Mouse (Mus musculus) mesoderm, embryonic 11.5 days (tissue): ENCODE data around the gene Phf1.
A peak's percentile ranks its signal among the peaks of the same experiment; 100 is the strongest.
"Not testable (repeated sequence)": the region's sequence is repeated elsewhere in the genome, so short reads cannot be mapped to it uniquely, and the experiment has no call there.

Experiments used
- DNase-seq: peaks from one replicate; pipeline ENCODE4 v3.0.0-alpha.2; 2012; ENCODE audit warnings: low read depth, low spot score

The Phf1 gene

GRCm38 (mm10) chr17:26932839-26933398 is at the start of gene Phf1:
Gene Phf1, plus strand, starts transcription at chr17:26933052.
- peak; percentile 90 for DNase-seq

- no peak for DNase-seq
Measured at GRCm38 (mm10) chr17:26883585-26883984, 49.3 kb upstream of the Phf1 start.

- peak; percentile 72 for DNase-seq
Measured at GRCm38 (mm10) chr17:26884995-26885926, 47.6 kb upstream of the Phf1 start.

GRCm38 (mm10) chr17:26886047-26886749 is 46.7 kb upstream of the Phf1 start:
- peak; percentile 90 for DNase-seq

- no peak for DNase-seq
Measured at GRCm38 (mm10) chr17:26887926-26888325, 44.9 kb upstream of the Phf1 start.

- no peak for DNase-seq
Measured at GRCm38 (mm10) chr17:26892635-26893375, 40.0 kb upstream of the Phf1 start.

GRCm38 (mm10) chr17:26893492-26893891 is 39.4 kb upstream of the Phf1 start:
- no peak for DNase-seq

- no peak for DNase-seq
Measured at GRCm38 (mm10) chr17:26894342-26894741, 38.5 kb upstream of the Phf1 start.

GRCm38 (mm10) chr17:26895578-26895977 is 37.3 kb upstream of the Phf1 start:
- peak; percentile 88 for DNase-seq

GRCm38 (mm10) chr17:26900916-26901315 is 31.9 kb upstream of the Phf1 start:
- no peak for DNase-seq

- DNase-seq, result no peak
Measured at GRCm38 (mm10) chr17:26904320-26904719, 28.5 kb upstream of the Phf1 start.

- DNase-seq, result not testable (repeated sequence)
Measured at GRCm38 (mm10) chr17:26907506-26907905, 25.3 kb upstream of the Phf1 start.

GRCm38 (mm10) chr17:26915248-26915647 is 17.6 kb upstream of the Phf1 start:
- DNase-seq, result no peak

- DNase-seq, result peak; percentile 100
Measured at GRCm38 (mm10) chr17:26916711-26917482, 16.0 kb upstream of the Phf1 start, which contains the start of gene Kifc5b. Gene Kifc5b, plus strand, starts transcription at chr17:26917091.

- DNase-seq, result not testable (repeated sequence)
Measured at GRCm38 (mm10) chr17:26917560-26917959, 15.3 kb upstream of the Phf1 start.

- no peak for DNase-seq
Measured at GRCm38 (mm10) chr17:26918343-26918742, 14.5 kb upstream of the Phf1 start.

GRCm38 (mm10) chr17:26919516-26919915 is 13.3 kb upstream of the Phf1 start:
- DNase-seq, result not testable (repeated sequence)

- not testable (repeated sequence) for DNase-seq
Measured at GRCm38 (mm10) chr17:26922368-26922767, 10.5 kb upstream of the Phf1 start.

- not testable (repeated sequence) for DNase-seq
Measured at GRCm38 (mm10) chr17:26925414-26925813, 7.4 kb upstream of the Phf1 start.

GRCm38 (mm10) chr17:26931795-26932194 is 1.1 kb upstream of the Phf1 start:
- DNase-seq, result not testable (repeated sequence)

- no peak for DNase-seq
Measured at GRCm38 (mm10) chr17:26933419-26933818, 567 bp downstream of the Phf1 start.
